Mouse (Mus musculus): ENCODE data around the gene Stk39. TPM values are rescaled to one million over a fixed set of nuclear protein-coding genes. Genes with fewer than 3 reads are reported as not detected.

Stk39 gene
- polyA plus RNA-seq, 2 experiments = 0.93 to 1.7 TPM

DNA sequence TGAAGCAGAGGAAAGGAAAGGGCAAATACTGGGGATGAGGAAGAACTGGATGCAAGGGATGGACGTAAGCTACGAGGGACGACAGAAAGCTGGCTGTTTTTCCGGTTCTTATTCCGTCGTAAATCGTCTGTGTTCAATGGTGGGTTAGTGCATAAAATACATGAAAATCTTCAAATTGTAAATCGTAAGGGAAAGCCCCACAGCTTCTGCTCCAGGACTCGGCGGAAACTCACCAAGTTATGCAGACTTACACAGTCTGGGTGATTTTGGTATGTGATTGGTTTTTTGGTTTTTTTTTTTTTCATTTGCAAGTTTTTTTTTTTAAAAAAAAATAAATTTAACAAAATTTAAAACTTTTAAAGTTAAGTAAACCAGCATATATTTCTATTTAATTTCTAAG, 24.0 kb downstream of the Stk39 start:
- H3K4me3 ChIP-seq (ENCODE audit: insufficient read depth in 1 of 2, low read depth in 2 of 2, low read length in 2 of 2) = no peak overlapping the region
- ATAC-seq (ENCODE audit: insufficient read depth) = no peak
- WGBS (ENCODE audit: insufficient replicate concordance) = 79% methylated on average over 10 of the region's 10 CpGs
- H3K4me1 ChIP-seq (replicated peaks; ENCODE audit: control insufficient read depth in 2 of 2, insufficient read depth in 2 of 2, low read length in 1 of 2) = no peaks in the 10 kb centered on the region
- TF ChIP-seq EP300 (IDR thresholded peaks at IDR 0.05; ENCODE audit: low read depth) (no peak), CTCF (IDR thresholded peaks at IDR 0.05; ENCODE audit: low read depth) (no peak)
- H3K9ac ChIP-seq (replicated peaks) = no peak overlapping the region
- H3K27me3 ChIP-seq (ENCODE audit: control insufficient read depth, insufficient read depth, low read length) = no peaks in the 10 kb centered on the region
- no peaks in the 10 kb centered on the region for H3K9me3 ChIP-seq (ENCODE audit: control insufficient read depth, low read length)
- no peaks in the 10 kb centered on the region for H3K36me3 ChIP-seq (replicated peaks; ENCODE audit: control insufficient read depth, insufficient read depth, low read depth)
- DNase-seq (ENCODE audit: low read depth in 3 of 3, low spot score in 3 of 3) = no peak
- no peak overlapping the region for H3K27ac ChIP-seq
- H3K4me2 ChIP-seq (ENCODE audit: low read depth) = no peak overlapping the region

DNA sequence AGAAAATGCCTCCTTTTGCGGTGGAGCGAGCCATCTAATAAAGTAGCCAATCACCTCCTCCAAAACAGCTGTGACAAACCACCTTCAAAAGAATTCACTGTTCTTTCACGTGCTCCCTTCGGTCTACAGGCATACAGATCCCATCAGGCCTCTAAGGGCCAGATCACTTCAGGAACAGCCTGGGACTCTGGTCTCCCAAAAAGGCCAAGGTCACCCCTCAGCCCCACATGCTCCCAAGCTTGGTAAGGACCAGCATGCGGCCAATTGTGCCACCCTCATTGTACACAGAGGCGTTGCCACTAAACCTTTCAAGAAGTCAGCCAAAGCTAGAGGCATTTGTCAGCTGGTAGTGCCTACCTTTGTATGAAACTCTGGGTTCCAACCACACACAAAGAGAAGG, 28.9 kb downstream of the Stk39 start:
- Histone ChIP-seq H3K27ac (no peak overlapping the region), H3K27me3 (ENCODE audit: control insufficient read depth, insufficient read depth, low read length) (no peaks in the 10 kb centered on the region), H3K4me2 (ENCODE audit: low read depth) (no peak overlapping the region), H3K36me3 (replicated peaks; ENCODE audit: control insufficient read depth, insufficient read depth, low read depth) (no peaks in the 10 kb centered on the region), H3K4me1 (replicated peaks; ENCODE audit: control insufficient read depth in 2 of 2, insufficient read depth in 2 of 2, low read length in 1 of 2) (no peaks in the 10 kb centered on the region), H3K4me3 (ENCODE audit: insufficient read depth in 1 of 2, low read depth in 2 of 2, low read length in 2 of 2) (no peak overlapping the region), H3K9ac (replicated peaks) (no peak overlapping the region), H3K9me3 (ENCODE audit: control insufficient read depth, low read length) (no peaks in the 10 kb centered on the region)
- DNase-seq (ENCODE audit: low read depth in 3 of 3, low spot score in 3 of 3) (no peak), ATAC-seq (ENCODE audit: insufficient read depth) (no peak)
- TF ChIP-seq CTCF (IDR thresholded peaks at IDR 0.05; ENCODE audit: low read depth) (no peak), EP300 (IDR thresholded peaks at IDR 0.05; ENCODE audit: low read depth) (no peak)
- 69% methylated on average over 6 of the region's 6 CpGs for WGBS (ENCODE audit: insufficient replicate concordance)

GRCm38 (mm10) chr2:68442113-68442717, 29.9 kb downstream of the Stk39 start:
- WGBS (ENCODE audit: insufficient replicate concordance) = 60% methylated on average over 5 of the region's 5 CpGs
- Histone ChIP-seq H3K4me3 (ENCODE audit: insufficient read depth in 1 of 2, low read depth in 2 of 2, low read length in 2 of 2) (no peak overlapping the region), H3K9me3 (ENCODE audit: control insufficient read depth, low read length) (no peaks in the 10 kb centered on the region), H3K27me3 (ENCODE audit: control insufficient read depth, insufficient read depth, low read length) (no peaks in the 10 kb centered on the region), H3K9ac (replicated peaks) (no peak overlapping the region), H3K27ac (no peak overlapping the region), H3K4me1 (replicated peaks; ENCODE audit: control insufficient read depth in 2 of 2, insufficient read depth in 2 of 2, low read length in 1 of 2) (peaks cover 0 to 4% of the 10 kb centered on the region in 2 experiments; a peak in 1 of 4 replicates), H3K36me3 (replicated peaks; ENCODE audit: control insufficient read depth, insufficient read depth, low read depth) (no peaks in the 10 kb centered on the region), H3K4me2 (ENCODE audit: low read depth) (no peak overlapping the region)
- DNase-seq (ENCODE audit: low read depth in 3 of 3, low spot score in 3 of 3) (no peak), ATAC-seq (ENCODE audit: insufficient read depth) (no peak)
- no peak for TF ChIP-seq EP300 (IDR thresholded peaks at IDR 0.05; ENCODE audit: low read depth)
- no peak for TF ChIP-seq CTCF (IDR thresholded peaks at IDR 0.05; ENCODE audit: low read depth)

DNA sequence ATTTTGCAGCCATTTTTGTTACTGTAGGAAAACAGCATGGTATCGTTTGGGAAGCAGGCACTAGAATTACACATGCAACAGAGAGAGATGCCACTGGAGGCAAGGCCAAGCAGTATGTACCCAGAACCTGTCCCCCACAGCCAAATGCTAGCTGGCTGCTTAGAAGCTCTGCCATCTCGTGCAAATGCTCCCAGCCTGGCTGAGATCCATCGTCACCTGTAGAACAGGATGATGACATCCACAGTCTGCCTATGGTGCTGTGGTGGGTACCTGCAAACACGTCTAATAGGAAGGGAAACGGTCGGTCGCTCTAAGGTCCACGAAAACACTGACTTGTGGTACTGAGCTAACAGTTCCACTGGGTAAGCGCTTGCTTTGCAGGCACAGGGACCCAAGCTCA, 32.5 kb downstream of the Stk39 start:
- no peak overlapping the region for H3K4me2 ChIP-seq (ENCODE audit: low read depth)
- WGBS (ENCODE audit: insufficient replicate concordance) = 68% methylated on average over 9 of the region's 9 CpGs
- TF ChIP-seq CTCF (IDR thresholded peaks at IDR 0.05; ENCODE audit: low read depth) (no peak), EP300 (IDR thresholded peaks at IDR 0.05; ENCODE audit: low read depth) (no peak)
- H3K4me3 ChIP-seq (ENCODE audit: insufficient read depth in 1 of 2, low read depth in 2 of 2, low read length in 2 of 2) = no peak overlapping the region
- H3K9me3 ChIP-seq (ENCODE audit: control insufficient read depth, low read length) = no peaks in the 10 kb centered on the region
- peaks cover 0 to 6% of the 10 kb centered on the region in 2 experiments; a peak in 2 of 4 replicates for H3K4me1 ChIP-seq (replicated peaks; ENCODE audit: control insufficient read depth in 2 of 2, insufficient read depth in 2 of 2, low read length in 1 of 2)
- H3K36me3 ChIP-seq (replicated peaks; ENCODE audit: control insufficient read depth, insufficient read depth, low read depth) = no peaks in the 10 kb centered on the region
- no peak for ATAC-seq (ENCODE audit: insufficient read depth)
- no peak overlapping the region for H3K27ac ChIP-seq
- DNase-seq (ENCODE audit: low read depth in 3 of 3, low spot score in 3 of 3) = no peak
- no peak overlapping the region for H3K9ac ChIP-seq (replicated peaks)
- H3K27me3 ChIP-seq (ENCODE audit: control insufficient read depth, insufficient read depth, low read length) = peaks cover 4% of the 10 kb centered on the region; the same call in 1 of the 2 replicates

DNA sequence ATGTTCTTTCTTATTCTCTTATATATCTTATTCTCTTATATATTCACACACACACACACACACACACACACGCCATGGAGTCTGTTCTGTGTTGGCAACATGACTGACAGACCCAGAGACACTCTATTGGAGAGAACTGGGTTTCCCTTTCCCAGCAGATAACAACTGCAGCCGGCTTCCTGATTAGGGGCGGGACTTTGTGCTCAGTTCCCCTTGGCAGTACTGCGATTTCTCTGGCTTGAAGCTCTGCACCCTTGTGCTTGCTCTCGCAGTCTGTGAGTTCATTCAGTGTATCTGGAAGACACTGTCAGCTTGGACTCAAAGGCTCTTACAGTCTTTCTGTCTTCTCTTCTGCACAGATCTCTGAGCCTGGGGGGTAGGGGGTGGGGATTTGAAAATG, 34.1 kb downstream of the Stk39 start:
- ATAC-seq (ENCODE audit: insufficient read depth) = no peak
- peaks cover 0 to 7% of the 10 kb centered on the region in 2 experiments; a peak in 2 of 4 replicates for H3K4me1 ChIP-seq (replicated peaks; ENCODE audit: control insufficient read depth in 2 of 2, insufficient read depth in 2 of 2, low read length in 1 of 2)
- H3K36me3 ChIP-seq (replicated peaks; ENCODE audit: control insufficient read depth, insufficient read depth, low read depth) = no peaks in the 10 kb centered on the region
- WGBS (ENCODE audit: insufficient replicate concordance) = 12% methylated on average over 5 of the region's 5 CpGs
- no peak overlapping the region for H3K27ac ChIP-seq
- no peak overlapping the region for H3K4me3 ChIP-seq (ENCODE audit: insufficient read depth in 1 of 2, low read depth in 2 of 2, low read length in 2 of 2)
- no peak for DNase-seq (ENCODE audit: low read depth in 3 of 3, low spot score in 3 of 3)
- no peaks in the 10 kb centered on the region for H3K9me3 ChIP-seq (ENCODE audit: control insufficient read depth, low read length)
- H3K9ac ChIP-seq (replicated peaks) = no peak overlapping the region
- TF ChIP-seq CTCF (IDR thresholded peaks at IDR 0.05; ENCODE audit: low read depth) (no peak), EP300 (IDR thresholded peaks at IDR 0.05; ENCODE audit: low read depth) (no peak)
- H3K27me3 ChIP-seq (ENCODE audit: control insufficient read depth, insufficient read depth, low read length) = peaks cover 4% of the 10 kb centered on the region; the same call in 1 of the 2 replicates
- no peak overlapping the region for H3K4me2 ChIP-seq (ENCODE audit: low read depth)

Data from liver, embryonic 14.5 days (tissue).